Mouse (Mus musculus) cerebellum, adult 2 months (tissue): ENCODE measurements around the gene Ube2e2. TPM values are rescaled to one million over a fixed set of nuclear protein-coding genes. Genes with fewer than 3 reads are reported as not detected.
"Not testable (repeated sequence)": the region's sequence is repeated elsewhere in the genome, so short reads cannot be mapped to it uniquely, and the experiment has no call there.

Source experiments
- DNase-seq, 2 experiments: peaks; one replicate each; pipeline ENCODE4 v3.0.0; 2021
- H3K27ac ChIP-seq: fragments of 200-500 bp; 2 replicates; pipeline ENCODE4 v1.5.1; 2012; ENCODE audit warnings: low read length, control low read depth, inconsistent platforms; ENCODE audit not compliant: insufficient read depth
- H3K27me3 ChIP-seq: fragments of 200-500 bp; 2 replicates; pipeline ENCODE4 v1.6.1; 2012; ENCODE audit warnings: inconsistent platforms, mild to moderate bottlenecking, low read length, moderate library complexity; ENCODE audit not compliant: control insufficient read depth, insufficient read depth
- H3K4me1 ChIP-seq: fragments of 200-500 bp; 2 replicates; pipeline ENCODE4 v1.6.1; 2011; ENCODE audit warnings: low read length; ENCODE audit not compliant: control insufficient read depth, insufficient read depth
- H3K4me3 ChIP-seq: fragments of 200-500 bp; replicated peaks from 2 replicates; pipeline ENCODE3; 2011; ENCODE audit warnings: mild to moderate bottlenecking, low read depth, low read length, control low read depth; ENCODE audit not compliant: insufficient read depth
- CTCF ChIP-seq: fragments of 200-500 bp; IDR thresholded peaks from 2 replicates; pipeline ENCODE4 v1.5.1; 2011; ENCODE audit warnings: low read depth, mild to moderate bottlenecking, control low read depth, low read length, moderate library complexity, borderline replicate concordance; ENCODE audit not compliant: insufficient read depth
- POLR2A ChIP-seq: fragments of 200-500 bp; IDR thresholded peaks from 2 replicates; pipeline ENCODE4 v1.6.1; 2011; ENCODE audit warnings: low read length, control low read depth, borderline replicate concordance; ENCODE audit not compliant: insufficient read depth
- WGBS: fragments of 180-500 bp; shearing (Covaris S2); methylation state at CpG from one replicate; pipeline ENCODE4 v1.1.7; 2018; 5-methylcytosine and 5-hydroxymethylcytosine counted together
- polyA plus RNA-seq: library from polyadenylated mRNA; depleted of rRNA; stranded (reverse); fragments of >200 nt; gene quantifications from 2 replicates; pipeline ENCODE4 v1.2.3, GENCODE M21; 2012

Gene Ube2e2
- polyA plus RNA-seq, 1 experiment, result 141 TPM

- WGBS, result 60% methylated on average over 1 of the region's 1 CpGs
- H3K4me1 ChIP-seq, result no peaks in the 10 kb centered on the region
- no peak for DNase-seq
- H3K4me3 ChIP-seq, result no peak overlapping the region
- no peak for TF ChIP-seq CTCF
- TF ChIP-seq POLR2A, result no peak
- no peak overlapping the region for H3K27ac ChIP-seq
- H3K27me3 ChIP-seq, result no peaks in the 10 kb centered on the region
These were observed 338.8 kb downstream of the Ube2e2 start for GRCm38 (mm10) chr14:18555287-18555686.

- Histone ChIP-seq H3K27me3 (no peaks in the 10 kb centered on the region), H3K27ac (no peak overlapping the region), H3K4me3 (no peak overlapping the region), H3K4me1 (no peaks in the 10 kb centered on the region)
- TF ChIP-seq CTCF (no peak), POLR2A (no peak)
- WGBS, result 62% methylated on average over 2 of the region's 2 CpGs
- DNase-seq, result no peak
These were observed 339.5 kb downstream of the Ube2e2 start for GRCm38 (mm10) chr14:18554627-18554988.

- H3K27ac ChIP-seq, result no peak overlapping the region
- H3K27me3 ChIP-seq, result no peaks in the 10 kb centered on the region
- no peak for DNase-seq
- WGBS, result 60% methylated on average over 3 of the region's 3 CpGs
- H3K4me3 ChIP-seq, result no peak overlapping the region
- TF ChIP-seq POLR2A (no peak), CTCF (no peak)
- H3K4me1 ChIP-seq, result no peaks in the 10 kb centered on the region
These were observed 340.0 kb downstream of the Ube2e2 start for GRCm38 (mm10) chr14:18553987-18554626.

GRCm38 (mm10) chr14:18547541-18547940, 346.5 kb downstream of the Ube2e2 start:
- no peaks in the 10 kb centered on the region for H3K27me3 ChIP-seq
- H3K27ac ChIP-seq, result no peak overlapping the region
- WGBS, result 80% methylated on average over 5 of the region's 5 CpGs
- no peaks in the 10 kb centered on the region for H3K4me1 ChIP-seq
- no peak overlapping the region for H3K4me3 ChIP-seq
- DNase-seq, result no peak
- TF ChIP-seq CTCF (no peak), POLR2A (no peak)

DNA sequence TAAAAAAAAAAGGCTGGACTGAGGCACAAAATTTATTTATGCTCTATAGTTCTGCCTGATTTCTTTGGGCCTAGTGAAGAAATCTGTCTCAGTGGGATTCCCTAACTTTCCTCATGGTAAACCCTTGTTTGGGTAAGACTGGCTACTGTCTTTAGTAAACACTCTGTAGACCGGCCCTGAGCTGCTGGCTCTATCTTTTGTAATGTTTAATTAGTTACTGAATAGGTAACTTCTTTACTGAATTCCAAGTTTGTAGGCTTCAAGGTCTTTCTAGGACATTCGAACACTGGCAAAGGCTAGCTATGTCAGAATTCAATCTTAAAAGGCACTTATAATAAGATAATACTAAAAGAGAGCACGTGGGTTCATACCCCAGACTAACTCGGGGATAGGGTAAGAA, 355.0 kb downstream of the Ube2e2 start:
- H3K4me1 ChIP-seq, DNase-seq, H3K27ac ChIP-seq, H3K27me3 ChIP-seq, H3K4me3 ChIP-seq: not testable (repeated sequence)
- WGBS, result 84% methylated on average over 4 of the region's 4 CpGs

DNA sequence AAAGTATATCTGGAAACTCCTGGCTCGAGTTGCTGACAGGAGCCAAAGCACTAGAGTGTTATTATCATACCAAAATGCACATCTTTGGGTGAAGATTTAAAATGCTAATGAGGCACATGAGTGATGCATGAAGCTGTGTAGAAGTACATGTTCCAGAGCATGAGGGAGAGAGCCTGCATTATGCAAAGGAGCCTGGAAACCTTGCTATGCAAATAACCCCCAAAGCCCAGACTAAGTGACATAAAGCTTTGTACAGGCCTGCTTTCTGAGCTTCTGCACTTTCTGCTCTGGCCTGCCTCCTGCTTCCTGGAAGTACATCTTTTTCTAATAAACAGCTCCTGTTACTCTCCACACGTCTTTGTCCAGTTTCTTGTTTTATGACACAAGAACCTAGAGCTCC, 363.2 kb downstream of the Ube2e2 start:
- Histone ChIP-seq H3K4me3 (no peak overlapping the region), H3K27ac (no peak overlapping the region), H3K27me3 (no peaks in the 10 kb centered on the region), H3K4me1 (no peaks in the 10 kb centered on the region)
- no peak for DNase-seq
- WGBS, result 74% methylated on average over 2 of the region's 2 CpGs
- TF ChIP-seq POLR2A (no peak), CTCF (no peak)

DNA sequence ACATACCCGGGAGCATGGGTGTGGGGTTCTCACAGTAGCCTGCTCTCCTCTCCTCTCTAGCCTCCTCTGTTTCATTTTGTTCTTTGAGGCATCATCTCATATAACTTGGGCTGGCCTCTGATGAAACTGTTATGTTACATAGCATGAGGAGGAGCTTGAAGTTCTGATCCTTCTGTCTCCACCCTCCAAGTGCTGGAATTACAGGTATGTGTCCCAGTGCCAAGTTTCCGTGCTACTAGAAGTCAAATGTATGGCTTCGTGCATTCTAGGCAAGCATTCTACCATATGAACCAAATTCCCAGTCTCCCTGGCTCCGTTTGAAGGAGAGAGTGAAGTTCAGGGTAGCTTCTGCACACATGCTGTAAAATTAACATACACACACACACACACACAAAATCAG, 363.6 kb downstream of the Ube2e2 start:
- H3K4me1 ChIP-seq, result no peaks in the 10 kb centered on the region
- H3K4me3 ChIP-seq, result no peak overlapping the region
- WGBS, result 84% methylated on average over 4 of the region's 4 CpGs
- no peak for DNase-seq
- TF ChIP-seq CTCF (no peak), POLR2A (no peak)
- H3K27ac ChIP-seq, result no peak overlapping the region
- no peaks in the 10 kb centered on the region for H3K27me3 ChIP-seq
